Mouse (Mus musculus): ENCODE data around the gene Rpain. TPM values are rescaled to one million over a fixed set of nuclear protein-coding genes. Genes with fewer than 3 reads are reported as not detected.
A peak's percentile ranks its signal among the peaks of the same experiment; 100 is the strongest.

The Rpain gene
- polyA plus RNA-seq (2015; fragmentation: Nextera tagmentation; extraction: Ambion mirVana) = 82.6 and 88.3 TPM in 2 replicates

GRCm38 (mm10) chr11:70969821-70970559 is at the start of gene Rpain, which contains the start of gene Nup88:
Gene Rpain, plus strand, starts transcription at chr11:70970213.
Gene Nup88, minus strand, starts transcription at chr11:70969973.
- Histone ChIP-seq H3K4me3 (peak within 1 kb of the TSS; percentile 89), H3K4me1 (peaks cover 25% of the 10 kb centered on the region)
- WGBS = 0% methylated on average over 43 of the region's 43 CpGs

GRCm38 (mm10) chr11:70931461-70931860 is 38.6 kb upstream of the Rpain start:
- no peaks in the 10 kb centered on the region for H3K9me3 ChIP-seq
- WGBS = 82% methylated on average over 5 of the region's 5 CpGs

More at GRCm38 (mm10) chr11:70969821-70970559, at the start of gene Rpain, which contains the start of gene Nup88:
- peak; percentile 98 for ATAC-seq (replicated peaks)
- H3K9ac ChIP-seq (replicated peaks) = peak within 1 kb of the TSS; percentile 97
- H3K36me3 ChIP-seq = peaks cover 27% of the 10 kb centered on the region
- no peaks in the 10 kb centered on the region for H3K27me3 ChIP-seq
- H3K9me3 ChIP-seq = no peaks in the 10 kb centered on the region
- peak within 1 kb of the TSS; percentile 94 for H3K27ac ChIP-seq (replicated peaks)
- peak within 1 kb of the TSS; percentile 83 for H3K4me2 ChIP-seq (replicated peaks)

DNA sequence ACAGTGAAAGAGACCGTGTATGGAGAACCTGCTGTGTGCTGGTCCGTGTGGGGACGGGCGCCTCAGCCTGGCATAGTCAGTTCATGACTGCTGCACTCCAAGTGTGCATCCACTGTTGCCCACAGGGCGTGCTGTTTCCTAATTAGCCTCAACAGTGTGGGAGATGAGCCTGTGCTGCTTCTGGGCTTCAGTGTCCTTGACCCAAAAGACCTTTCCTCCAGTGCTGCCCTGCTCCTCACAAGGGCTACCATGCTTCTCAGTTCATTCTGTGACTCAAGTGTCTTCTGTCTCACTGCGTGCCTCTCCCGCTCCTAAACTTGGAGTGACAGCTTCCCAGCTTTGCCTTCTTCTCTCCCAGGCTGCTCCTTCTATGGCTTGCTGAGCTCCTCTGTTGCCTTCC is 34.7 kb upstream of the Rpain start:
- Histone ChIP-seq H3K4me2 (replicated peaks) (no peak overlapping the region), H3K27ac (replicated peaks) (no peak overlapping the region), H3K27me3 (no peaks in the 10 kb centered on the region), H3K4me3 (no peak overlapping the region), H3K9me3 (no peaks in the 10 kb centered on the region), H3K9ac (replicated peaks) (no peak overlapping the region), H3K36me3 (peaks cover 62% of the 10 kb centered on the region), H3K4me1 (no peaks in the 10 kb centered on the region)
- 76% methylated on average over 7 of the region's 7 CpGs for WGBS
- ATAC-seq (replicated peaks) = no peak

More at GRCm38 (mm10) chr11:70931461-70931860, 38.6 kb upstream of the Rpain start:
- Histone ChIP-seq H3K4me3 (no peak overlapping the region), H3K27ac (replicated peaks) (no peak overlapping the region), H3K9ac (replicated peaks) (no peak overlapping the region), H3K4me2 (replicated peaks) (no peak overlapping the region), H3K4me1 (no peaks in the 10 kb centered on the region), H3K36me3 (peaks cover 37% of the 10 kb centered on the region), H3K27me3 (no peaks in the 10 kb centered on the region)
- ATAC-seq (replicated peaks) = no peak

DNA sequence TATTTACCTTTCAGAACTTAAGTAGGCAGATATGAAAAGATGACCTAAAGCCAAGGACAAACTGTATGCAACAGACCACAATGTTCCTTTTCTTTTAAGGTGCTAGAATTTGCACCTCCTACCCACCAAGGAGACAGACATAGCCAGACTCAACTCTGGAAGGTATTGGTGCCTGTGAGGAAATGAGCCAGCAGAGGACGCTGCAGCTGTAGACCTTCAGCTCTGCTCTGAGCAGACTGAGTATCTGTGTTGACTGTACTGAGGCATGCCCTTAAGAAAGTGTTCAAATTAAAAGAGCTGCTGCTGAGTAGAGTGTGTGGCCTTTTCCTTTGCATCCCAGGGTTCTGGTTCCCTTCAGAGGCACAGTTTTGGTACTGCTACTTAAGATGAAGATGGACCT is 27.4 kb upstream of the Rpain start:
- no peak overlapping the region for H3K9ac ChIP-seq (replicated peaks)
- no peaks in the 10 kb centered on the region for H3K9me3 ChIP-seq
- H3K36me3 ChIP-seq = peaks cover 86% of the 10 kb centered on the region
- no peak overlapping the region for H3K4me2 ChIP-seq (replicated peaks)
- WGBS = 73% methylated on average over 1 of the region's 1 CpGs
- H3K4me1 ChIP-seq = no peaks in the 10 kb centered on the region
- no peak overlapping the region for H3K27ac ChIP-seq (replicated peaks)
- no peaks in the 10 kb centered on the region for H3K27me3 ChIP-seq
- no peak overlapping the region for H3K4me3 ChIP-seq
- no peak for ATAC-seq (replicated peaks)

DNA sequence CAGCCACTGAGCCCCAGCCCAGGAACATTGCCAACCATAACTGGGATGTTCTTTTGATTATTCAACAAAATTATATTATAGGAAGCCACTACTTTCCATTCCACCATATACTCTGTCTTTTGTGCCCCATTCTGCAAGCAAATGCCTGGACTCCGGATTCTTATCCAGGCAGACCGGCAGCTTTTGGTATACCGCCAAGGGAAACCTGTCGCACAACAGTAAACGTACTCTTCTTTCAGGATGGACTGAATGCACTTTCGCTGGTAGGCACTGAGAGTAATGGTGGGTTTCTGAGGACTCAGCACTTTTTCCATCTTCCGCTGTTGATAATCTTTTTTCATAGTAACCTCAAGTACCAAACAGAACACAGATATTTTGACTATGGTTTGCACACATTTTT is 26.4 kb upstream of the Rpain start:
- no peak overlapping the region for H3K4me3 ChIP-seq
- no peak overlapping the region for H3K9ac ChIP-seq (replicated peaks)
- no peaks in the 10 kb centered on the region for H3K9me3 ChIP-seq
- H3K4me2 ChIP-seq (replicated peaks) = no peak overlapping the region
- H3K36me3 ChIP-seq = peaks cover 86% of the 10 kb centered on the region
- H3K27me3 ChIP-seq = no peaks in the 10 kb centered on the region
- H3K27ac ChIP-seq (replicated peaks) = no peak overlapping the region
- WGBS = 90% methylated on average over 7 of the region's 7 CpGs
- no peaks in the 10 kb centered on the region for H3K4me1 ChIP-seq
- ATAC-seq (replicated peaks) = no peak

DNA sequence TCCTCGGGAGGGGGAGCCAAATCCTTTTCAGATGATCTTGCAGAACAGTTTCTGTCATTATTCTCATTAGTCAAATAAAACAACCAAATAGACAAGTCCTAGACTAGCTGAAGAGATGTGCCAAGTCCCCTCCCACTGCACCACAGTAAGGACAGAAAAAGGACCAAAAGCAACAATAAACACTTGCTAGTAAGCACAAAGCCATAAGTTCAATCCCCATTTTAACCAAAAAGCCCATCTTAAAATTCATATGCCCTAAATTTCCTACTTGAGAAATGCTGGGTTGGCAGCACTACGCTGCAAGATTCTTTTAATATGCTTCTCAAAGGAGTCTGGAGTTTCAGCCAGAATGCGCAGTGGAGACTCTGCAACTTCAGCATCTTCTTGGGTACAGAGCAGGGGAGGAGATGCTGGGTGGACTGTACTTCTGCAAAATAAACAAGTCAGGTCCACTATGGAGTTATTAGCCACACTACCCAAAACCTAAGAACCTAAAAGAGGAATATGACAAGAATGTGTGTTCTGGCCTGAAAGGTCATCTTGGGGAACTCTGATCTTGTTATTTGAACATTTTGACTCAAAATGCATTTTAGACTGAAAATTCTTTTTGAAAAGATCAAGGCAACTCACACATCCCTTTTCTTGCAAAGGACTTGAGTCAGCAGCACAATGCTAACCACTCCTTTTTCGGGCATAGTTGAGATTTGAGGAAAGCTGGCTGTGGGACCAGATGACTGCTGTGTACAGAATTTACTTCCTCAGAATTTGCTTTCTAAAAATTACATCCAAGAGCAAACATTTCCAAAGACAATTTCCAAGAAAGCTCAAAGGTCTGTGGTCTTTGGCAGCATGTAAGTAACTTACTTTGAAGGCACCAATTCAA is 24.8 kb upstream of the Rpain start:
- Histone ChIP-seq H3K4me1 (no peaks in the 10 kb centered on the region), H3K9me3 (no peaks in the 10 kb centered on the region), H3K36me3 (peaks cover 88% of the 10 kb centered on the region), H3K27ac (replicated peaks) (no peak overlapping the region), H3K4me2 (replicated peaks) (no peak overlapping the region), H3K4me3 (no peak overlapping the region), H3K27me3 (no peaks in the 10 kb centered on the region), H3K9ac (replicated peaks) (no peak overlapping the region)
- WGBS = 93% methylated on average over 4 of the region's 4 CpGs
- ATAC-seq (replicated peaks) = no peak

DNA sequence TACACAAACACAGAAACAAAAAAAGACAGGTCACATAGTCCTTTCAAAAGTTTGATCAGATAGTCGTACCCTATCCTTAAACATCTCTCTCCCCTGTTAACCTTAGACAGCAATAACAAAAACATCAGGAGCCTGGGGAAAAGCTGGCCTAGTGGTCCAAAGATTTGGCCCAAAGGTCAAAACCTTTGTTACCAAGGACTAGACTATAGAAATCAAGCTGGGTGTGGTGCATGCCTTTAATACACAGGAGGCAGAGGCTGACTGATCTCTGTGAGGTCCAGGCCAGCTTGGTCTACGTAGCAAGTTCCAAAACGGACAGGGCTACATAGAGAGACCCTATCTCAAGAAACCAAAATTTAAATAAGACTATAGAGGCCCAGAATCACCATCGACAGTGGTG is 15.3 kb upstream of the Rpain start:
- Histone ChIP-seq H3K4me3 (no peak overlapping the region), H3K4me1 (no peaks in the 10 kb centered on the region), H3K9ac (replicated peaks) (no peak overlapping the region), H3K27ac (replicated peaks) (no peak overlapping the region), H3K36me3 (peaks cover 92% of the 10 kb centered on the region), H3K9me3 (no peaks in the 10 kb centered on the region), H3K27me3 (no peaks in the 10 kb centered on the region), H3K4me2 (replicated peaks) (no peak overlapping the region)
- ATAC-seq (replicated peaks) = no peak
- 90% methylated on average over 4 of the region's 4 CpGs for WGBS

GRCm38 (mm10) chr11:70960786-70961554 is 9.0 kb upstream of the Rpain start:
- 88% methylated on average over 5 of the region's 5 CpGs for WGBS
- Histone ChIP-seq H3K4me2 (replicated peaks) (no peak overlapping the region), H3K27ac (replicated peaks) (no peak overlapping the region), H3K9ac (replicated peaks) (no peak overlapping the region), H3K4me1 (no peaks in the 10 kb centered on the region), H3K27me3 (no peaks in the 10 kb centered on the region), H3K36me3 (peaks cover 88% of the 10 kb centered on the region), H3K9me3 (no peaks in the 10 kb centered on the region), H3K4me3 (no peak overlapping the region)
- ATAC-seq (replicated peaks) = no peak

DNA sequence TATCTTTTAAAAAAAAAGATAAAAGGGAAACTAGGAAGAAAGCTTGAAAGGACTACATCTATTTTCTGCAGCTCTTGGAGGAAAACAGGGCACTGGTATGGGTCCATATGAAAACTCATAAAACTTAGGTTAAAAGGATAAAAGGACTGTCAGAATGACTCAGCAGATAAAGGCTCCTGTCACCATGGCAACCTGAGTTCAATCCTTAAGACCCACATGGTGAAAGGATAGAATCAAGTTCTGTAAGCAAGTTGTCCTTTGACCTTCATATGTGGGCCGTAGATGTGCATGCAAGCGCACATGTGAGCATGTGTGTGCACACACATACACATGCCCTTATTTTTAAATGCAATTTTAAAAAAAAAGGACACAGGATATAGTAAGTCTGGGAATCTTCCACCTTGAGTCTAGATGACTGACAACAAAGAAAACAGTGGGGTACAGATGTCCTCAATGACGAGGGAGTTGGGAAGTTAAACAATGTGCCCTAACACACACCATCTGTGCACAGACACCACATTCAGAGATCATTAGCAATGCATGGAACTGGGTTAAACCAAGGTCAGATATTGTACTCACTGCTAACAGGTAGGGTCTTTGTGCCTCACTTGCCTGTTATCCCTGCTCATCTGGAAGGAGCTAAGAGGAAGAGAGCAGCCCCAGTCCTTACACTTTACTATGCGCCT is 5.6 kb upstream of the Rpain start:
- Histone ChIP-seq H3K9ac (replicated peaks) (no peak overlapping the region), H3K27me3 (no peaks in the 10 kb centered on the region), H3K9me3 (no peaks in the 10 kb centered on the region), H3K4me3 (no peak overlapping the region), H3K36me3 (peaks cover 64% of the 10 kb centered on the region), H3K4me1 (peaks cover 17% of the 10 kb centered on the region), H3K27ac (replicated peaks) (no peak overlapping the region), H3K4me2 (replicated peaks) (no peak overlapping the region)
- 77% methylated on average over 4 of the region's 4 CpGs for WGBS
- ATAC-seq (replicated peaks) = no peak

DNA sequence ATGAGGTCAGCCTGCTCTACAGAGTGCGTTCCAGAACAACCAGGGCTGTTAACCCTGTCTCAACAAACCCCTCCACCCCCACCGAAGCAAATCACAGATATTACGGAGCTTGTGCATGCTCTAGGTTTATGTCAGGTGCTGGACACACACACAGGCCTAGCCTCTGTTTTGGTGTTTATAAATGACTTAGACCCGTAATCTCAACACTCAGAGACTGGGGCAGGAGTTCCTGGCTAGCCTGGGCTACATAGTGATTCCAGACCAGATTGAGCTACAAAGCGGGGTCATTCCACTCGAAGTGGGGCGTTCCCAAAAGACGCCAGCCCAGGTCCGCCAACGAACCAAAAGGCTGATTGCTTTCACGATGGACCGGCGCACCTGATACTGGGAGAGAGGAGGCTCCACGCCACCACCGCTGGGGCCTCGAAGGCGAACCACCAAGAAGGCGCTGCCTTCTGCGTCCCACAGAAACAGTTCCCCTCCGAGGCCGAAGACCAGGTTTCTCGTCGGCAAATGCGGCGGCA is 680 bp upstream of the Rpain start:
- no peaks in the 10 kb centered on the region for H3K9me3 ChIP-seq
- peak; percentile 15 for ATAC-seq (replicated peaks)
- WGBS = under 1% methylated on average over 25 of the region's 25 CpGs
- peak overlapping the region; percentile 94 for H3K27ac ChIP-seq (replicated peaks)
- peaks cover 29% of the 10 kb centered on the region for H3K36me3 ChIP-seq
- H3K27me3 ChIP-seq = no peaks in the 10 kb centered on the region
- H3K4me1 ChIP-seq = peaks cover 25% of the 10 kb centered on the region
- H3K9ac ChIP-seq (replicated peaks) = peak overlapping the region; percentile 97
- H3K4me3 ChIP-seq = peak overlapping the region; percentile 89
- peak overlapping the region; percentile 83 for H3K4me2 ChIP-seq (replicated peaks)

Data from forebrain, embryonic 15.5 days (tissue).